Mouse (Mus musculus) liver, adult 2 months (tissue): ENCODE results near the gene Arpc2. TPM values are rescaled to one million over a fixed set of nuclear protein-coding genes. Genes with fewer than 3 reads are reported as not detected.

Experiments
- DNase-seq: peaks from one replicate; pipeline ENCODE4 v3.0.0-alpha.2; 2011; ENCODE audit warnings: low read depth, low spot score; ENCODE audit errors: extremely low read depth
- H3K27ac ChIP-seq: fragments of 200-500 bp; replicated peaks from 2 replicates; pipeline ENCODE4 v1.5.1; 2012; ENCODE audit warnings: low read depth, mild to moderate bottlenecking, control low read depth, inconsistent platforms, low read length; ENCODE audit not compliant: insufficient read depth
- H3K27me3 ChIP-seq: fragments of 200-500 bp; 2 replicates; pipeline ENCODE4 v1.6.1; 2012; ENCODE audit warnings: mild to moderate bottlenecking, moderate library complexity, low read length, inconsistent platforms; ENCODE audit not compliant: control insufficient read depth, insufficient read depth
- H3K36me3 ChIP-seq: fragments of 200-500 bp; 2 replicates; pipeline ENCODE4 v1.6.1; 2012; ENCODE audit warnings: low read length, inconsistent platforms; ENCODE audit not compliant: control insufficient read depth, insufficient read depth
- H3K4me1 ChIP-seq: fragments of 200-500 bp; 2 replicates; pipeline ENCODE4 v1.6.1; 2011; ENCODE audit warnings: low read length; ENCODE audit not compliant: control insufficient read depth, insufficient read depth
- H3K4me3 ChIP-seq: fragments of 200-500 bp; 2 replicates; pipeline ENCODE4 v1.5.1; 2011; ENCODE audit warnings: low read depth, mild to moderate bottlenecking, control low read depth, low read length, moderate library complexity; ENCODE audit not compliant: insufficient read depth
- H3K79me2 ChIP-seq: fragments of 200-500 bp; 2 replicates; pipeline ENCODE4 v1.6.1; 2012; ENCODE audit warnings: inconsistent platforms, mild to moderate bottlenecking, low read length, moderate library complexity; ENCODE audit not compliant: control insufficient read depth, insufficient read depth
- H3K9ac ChIP-seq: fragments of 200-500 bp; 2 replicates; pipeline ENCODE4 v1.6.1; 2012; ENCODE audit warnings: low read depth, mild to moderate bottlenecking, control low read depth, inconsistent platforms, low read length
- CTCF ChIP-seq: fragments of 200-500 bp; IDR thresholded peaks from 2 replicates; pipeline ENCODE4 v1.5.1; 2011; ENCODE audit warnings: low read depth, low read length, control low read depth
- POLR2A ChIP-seq: fragments of 200-500 bp; IDR thresholded peaks from 2 replicates; pipeline ENCODE4 v1.6.1; 2011; ENCODE audit warnings: low read length, control low read depth; ENCODE audit not compliant: insufficient read depth; ENCODE audit errors: extremely low read depth
- WGBS: fragments of 180-500 bp; shearing (Covaris S2); methylation state at CpG from one replicate; pipeline ENCODE4 v1.1.7; 2018; 5-methylcytosine and 5-hydroxymethylcytosine counted together
- polyA plus RNA-seq: library from polyadenylated mRNA; depleted of rRNA; stranded (reverse); fragments of >200 nt; gene quantifications from 2 replicates; pipeline ENCODE4 v1.2.3, GENCODE M21; 2012
- total RNA-seq: library from RNA; depleted of rRNA; stranded (reverse); fragments of >200 nt; gene quantifications from 2 replicates; pipeline ENCODE4 v1.2.3, GENCODE M21; 2014

The Arpc2 gene
- total and polyA plus RNA-seq, 2 experiments, result 70.5 to 96.3 TPM

DNA sequence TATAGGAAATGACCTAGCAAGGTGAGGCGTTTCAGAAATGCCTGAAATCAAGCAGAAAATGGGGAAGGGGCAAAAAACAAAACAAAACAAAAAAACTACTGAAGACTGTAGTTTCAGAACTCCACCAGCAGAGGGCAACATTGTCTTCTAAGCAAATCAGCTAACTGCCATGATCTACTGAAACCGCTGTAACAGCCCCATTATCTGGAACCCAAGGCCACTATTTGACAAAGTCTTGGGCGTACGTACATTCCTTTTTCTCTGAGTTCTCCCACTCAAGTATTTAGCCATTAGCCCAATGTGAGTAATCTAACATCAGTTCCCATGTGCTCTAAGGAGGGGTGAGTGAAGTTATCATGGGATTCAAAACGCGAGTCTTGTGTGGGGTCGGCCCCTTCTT, 30.0 kb upstream of the Arpc2 start:
- no peak overlapping the region for H3K27ac ChIP-seq
- 39% methylated on average over 7 of the region's 7 CpGs for WGBS

DNA sequence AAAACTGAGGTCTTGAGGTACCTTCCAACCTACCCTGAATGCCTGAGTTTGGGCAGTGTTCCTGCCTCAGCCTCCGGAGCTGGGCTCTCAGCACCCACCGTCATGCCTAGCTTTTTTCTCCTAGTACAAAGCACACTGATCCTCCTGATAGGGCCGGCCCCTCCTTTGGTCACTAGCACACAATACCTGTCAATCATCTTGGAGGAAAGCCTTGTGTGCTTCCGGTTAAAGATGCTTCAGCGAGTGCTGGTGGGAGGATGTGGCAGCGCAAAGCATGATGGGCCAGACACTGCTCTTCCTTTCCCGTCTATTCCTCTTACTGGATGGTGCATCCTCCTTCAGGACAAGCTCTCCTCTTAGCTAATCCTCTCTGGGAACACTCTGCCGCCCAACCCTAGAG, 29.2 kb upstream of the Arpc2 start:
- H3K4me3 ChIP-seq, result no peak overlapping the region
- 84% methylated on average over 8 of the region's 8 CpGs for WGBS

More for the DNA sequence above, 30.0 kb upstream of the Arpc2 start:
- peak; percentile 52 for DNase-seq
- Histone ChIP-seq H3K79me2 (no peaks in the 10 kb centered on the region), H3K27me3 (no peaks in the 10 kb centered on the region), H3K4me1 (no peaks in the 10 kb centered on the region), H3K4me3 (no peak overlapping the region), H3K36me3 (no peaks in the 10 kb centered on the region), H3K9ac (no peak overlapping the region)
- TF ChIP-seq CTCF, result peak; percentile 48
- TF ChIP-seq POLR2A, result no peak

DNA sequence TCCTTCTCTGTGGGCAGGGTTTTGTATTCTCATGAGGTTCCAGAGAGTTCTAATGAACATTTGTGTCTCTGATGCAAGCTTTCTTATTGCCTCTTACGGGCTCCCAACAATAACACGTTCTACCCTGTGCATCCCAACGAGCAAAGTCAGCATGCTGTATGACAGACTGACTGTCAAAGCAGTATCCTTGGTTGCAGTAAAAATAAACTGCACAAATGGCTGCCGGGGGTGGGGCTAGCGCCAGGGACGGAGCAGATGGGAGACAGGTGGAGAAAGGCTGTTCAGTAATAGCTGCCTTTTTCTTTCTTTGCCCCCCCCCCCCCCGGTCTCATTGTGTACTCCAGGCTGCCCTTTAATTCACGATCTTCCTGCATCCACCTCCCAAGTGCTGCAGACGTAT, 28.0 kb upstream of the Arpc2 start:
- TF ChIP-seq CTCF (no peak), POLR2A (no peak)
- no peak overlapping the region for H3K27ac ChIP-seq
- no peaks in the 10 kb centered on the region for H3K79me2 ChIP-seq
- no peaks in the 10 kb centered on the region for H3K4me1 ChIP-seq
- no peak overlapping the region for H3K9ac ChIP-seq
- H3K27me3 ChIP-seq, result no peaks in the 10 kb centered on the region
- H3K4me3 ChIP-seq, result no peak overlapping the region
- DNase-seq, result no peak
- H3K36me3 ChIP-seq, result no peaks in the 10 kb centered on the region
- 84% methylated on average over 9 of the region's 9 CpGs for WGBS

More for the DNA sequence above, 29.2 kb upstream of the Arpc2 start:
- no peaks in the 10 kb centered on the region for H3K79me2 ChIP-seq
- no peaks in the 10 kb centered on the region for H3K36me3 ChIP-seq
- no peak for DNase-seq
- H3K27ac ChIP-seq, result no peak overlapping the region
- no peak overlapping the region for H3K9ac ChIP-seq
- TF ChIP-seq POLR2A (no peak), CTCF (no peak)
- no peaks in the 10 kb centered on the region for H3K4me1 ChIP-seq
- H3K27me3 ChIP-seq, result no peaks in the 10 kb centered on the region

DNA sequence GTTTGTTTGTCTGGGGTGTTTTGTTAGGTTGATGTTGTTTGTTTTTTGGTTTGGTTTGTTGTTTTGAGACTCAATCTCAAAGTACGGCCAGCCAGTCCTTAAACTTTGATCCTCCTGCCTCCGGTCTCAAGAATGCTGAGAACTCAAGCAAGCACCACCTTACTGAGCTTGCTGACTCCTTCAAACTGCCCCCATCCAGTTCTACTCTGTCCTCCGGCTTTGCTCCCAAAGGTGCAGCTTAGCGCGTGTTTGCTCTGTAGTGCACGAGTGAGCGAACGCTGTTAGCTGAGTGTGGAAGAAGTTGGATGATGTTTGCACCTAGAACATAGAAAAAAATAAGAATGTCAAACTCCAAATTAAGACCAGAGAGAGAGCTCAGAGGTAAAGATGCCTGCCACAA, 26.9 kb upstream of the Arpc2 start:
- Histone ChIP-seq H3K79me2 (no peaks in the 10 kb centered on the region), H3K9ac (no peak overlapping the region), H3K36me3 (no peaks in the 10 kb centered on the region), H3K4me1 (no peaks in the 10 kb centered on the region), H3K4me3 (no peak overlapping the region), H3K27me3 (no peaks in the 10 kb centered on the region), H3K27ac (no peak overlapping the region)
- WGBS, result 84% methylated on average over 8 of the region's 8 CpGs
- DNase-seq, result no peak
- TF ChIP-seq POLR2A, result no peak
- TF ChIP-seq CTCF, result no peak

DNA sequence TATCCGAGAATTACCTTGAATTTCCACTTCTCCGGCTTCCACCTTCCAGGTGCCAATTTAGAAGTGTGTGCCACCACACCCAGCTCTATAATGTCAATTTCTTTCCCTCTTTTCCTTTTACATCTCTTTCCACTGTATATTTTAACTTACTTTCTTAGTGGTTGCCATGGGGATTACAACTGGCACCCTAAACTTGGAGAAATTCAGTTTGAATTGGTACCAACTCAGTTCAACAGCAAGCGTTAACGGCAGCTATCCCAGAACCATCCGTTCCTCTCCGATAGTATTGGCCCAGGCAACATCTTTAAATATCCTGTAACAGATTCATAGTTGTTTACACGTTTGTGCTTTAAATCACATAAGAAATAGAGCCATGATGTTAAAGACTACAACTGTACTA, 16.0 kb upstream of the Arpc2 start:
- no peaks in the 10 kb centered on the region for H3K27me3 ChIP-seq
- 94% methylated on average over 7 of the region's 7 CpGs for WGBS
- H3K27ac ChIP-seq, result no peak overlapping the region
- H3K4me1 ChIP-seq, result no peaks in the 10 kb centered on the region
- H3K9ac ChIP-seq, result no peak overlapping the region
- H3K4me3 ChIP-seq, result no peak overlapping the region
- no peaks in the 10 kb centered on the region for H3K36me3 ChIP-seq
- TF ChIP-seq POLR2A, result no peak
- no peak for TF ChIP-seq CTCF
- no peaks in the 10 kb centered on the region for H3K79me2 ChIP-seq
- DNase-seq, result no peak

DNA sequence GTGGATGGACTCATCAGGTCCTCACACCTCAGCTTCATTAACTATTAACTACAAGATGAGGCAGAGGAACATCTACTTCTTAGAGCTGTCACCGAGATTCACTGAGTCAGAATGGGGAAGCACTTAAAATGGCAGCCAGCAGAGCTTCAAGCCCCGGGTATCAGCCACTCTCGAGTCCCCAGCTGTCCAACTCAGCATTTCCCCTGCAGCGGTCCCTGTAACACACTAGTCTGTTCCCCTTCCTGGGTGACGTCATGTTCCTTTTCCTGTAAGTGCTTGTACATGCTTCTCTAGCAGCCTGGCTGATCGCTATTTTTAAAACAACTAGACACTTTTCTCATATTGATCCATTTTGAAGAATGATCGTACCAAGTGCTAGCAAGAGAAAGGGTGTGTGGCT, 8.6 kb upstream of the Arpc2 start:
- Histone ChIP-seq H3K79me2 (no peaks in the 10 kb centered on the region), H3K36me3 (no peaks in the 10 kb centered on the region), H3K9ac (no peak overlapping the region), H3K4me3 (no peak overlapping the region), H3K4me1 (peaks cover 4% of the 10 kb centered on the region), H3K27me3 (no peaks in the 10 kb centered on the region), H3K27ac (no peak overlapping the region)
- 74% methylated on average over 7 of the region's 7 CpGs for WGBS
- TF ChIP-seq CTCF (no peak), POLR2A (no peak)
- peak; percentile 56 for DNase-seq
